Mouse (Mus musculus) cerebellum, adult 11-12 months (tissue): ENCODE results near the gene Ctsm.
"Not testable (repeated sequence)": the region's sequence is repeated elsewhere in the genome, so short reads cannot be mapped to it uniquely, and the experiment has no call there.

ENCODE experiments used
- DNase-seq: peaks from one replicate; pipeline ENCODE4 v3.0.0; 2022

The Ctsm gene

DNA sequence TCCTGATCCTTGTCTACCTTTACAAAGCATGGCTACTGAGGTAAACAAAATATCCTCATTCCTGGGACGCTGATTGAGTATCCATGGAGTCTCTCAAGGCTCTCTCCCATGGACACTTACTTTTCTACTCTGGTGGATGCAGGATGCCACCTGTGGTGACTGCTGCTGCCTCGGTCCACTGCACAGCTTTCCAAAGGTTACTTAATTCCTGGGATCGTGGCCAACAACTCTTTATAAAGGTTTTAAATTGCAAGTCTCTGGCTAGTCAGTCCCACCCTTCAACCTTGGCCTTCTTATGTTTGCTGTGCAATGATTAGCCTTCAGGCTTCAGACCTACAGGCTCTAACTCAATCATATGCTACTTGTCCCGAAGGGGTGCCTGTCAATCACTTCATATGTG, at the start of gene Ctsm:
Ctsm (minus strand) TSS at position 209 of the 400 bp plus-strand sequence.
- DNase-seq, result no peak

DNA sequence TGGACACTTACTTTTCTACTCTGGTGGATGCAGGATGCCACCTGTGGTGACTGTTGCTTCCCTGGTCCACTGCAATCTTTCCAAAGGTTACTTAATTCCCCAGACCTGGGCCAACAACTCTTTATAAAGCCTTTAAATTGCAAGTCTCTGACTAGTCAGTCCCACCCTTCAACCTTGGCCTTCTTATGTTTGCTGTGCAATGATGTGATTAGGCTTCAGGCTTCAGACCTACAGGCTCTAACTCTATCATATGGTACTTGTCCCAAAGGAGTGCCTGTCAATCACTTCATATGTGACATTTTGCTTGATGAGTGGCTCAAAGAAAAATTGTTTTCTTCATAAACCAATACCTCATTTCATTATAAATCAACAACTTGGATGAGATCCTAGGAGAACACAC, 28.4 kb upstream of the Ctsm start, which contains the start of gene Cts3:
Cts3 (minus strand) TSS at position 101 of the 400 bp plus-strand sequence.
- DNase-seq, result no peak

DNA sequence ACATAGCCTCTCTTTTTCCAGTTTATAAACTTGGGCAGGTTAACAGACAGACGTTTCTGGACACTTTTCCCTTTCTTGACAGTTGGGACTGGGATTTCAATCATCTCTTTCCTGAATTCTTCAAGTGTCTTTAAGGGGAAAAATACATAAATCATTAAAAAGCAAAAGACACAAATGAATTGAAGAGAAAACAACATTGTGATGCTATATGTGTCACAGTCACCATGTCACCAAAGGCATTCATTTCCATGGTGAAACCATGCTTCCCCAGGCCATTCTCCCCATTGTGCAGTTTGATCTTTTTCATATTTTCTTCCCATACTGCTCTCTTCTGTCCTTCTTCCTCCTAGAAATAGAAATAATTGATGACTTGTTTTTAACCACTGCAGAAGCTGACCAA, 26.4 kb upstream of the Ctsm start, which contains the start of gene Gm49352:
Gm49352 (minus strand) TSS at position 101 of the 400 bp plus-strand sequence.
- DNase-seq, result not testable (repeated sequence)
